Mouse (Mus musculus) cerebellum, adult 8-10 months (tissue): ENCODE results near the gene Mcm7.

Source experiments
- DNase-seq: peaks from one replicate; pipeline ENCODE4 v3.0.0; 2022

Mcm7 gene

DNA sequence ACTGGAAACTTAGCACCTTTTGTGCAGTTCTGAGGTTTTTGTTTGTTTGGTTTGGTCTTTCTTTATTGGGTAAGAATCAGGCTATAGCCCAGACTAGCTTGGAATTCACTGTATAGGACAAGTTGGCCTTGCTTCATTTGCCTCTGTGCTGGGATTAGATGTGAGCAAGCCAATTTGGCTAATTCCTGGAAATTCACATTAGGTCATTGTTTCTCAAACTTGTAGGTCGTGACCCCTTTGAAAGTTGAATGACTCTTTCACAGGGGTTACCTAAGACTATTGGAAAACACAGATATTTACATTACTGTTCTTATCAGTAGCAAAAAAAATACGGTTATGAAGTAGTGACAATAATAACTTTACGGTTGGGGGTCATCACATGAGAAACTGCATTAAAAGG, 17.8 kb downstream of the Mcm7 start:
- DNase-seq = no peak

DNA sequence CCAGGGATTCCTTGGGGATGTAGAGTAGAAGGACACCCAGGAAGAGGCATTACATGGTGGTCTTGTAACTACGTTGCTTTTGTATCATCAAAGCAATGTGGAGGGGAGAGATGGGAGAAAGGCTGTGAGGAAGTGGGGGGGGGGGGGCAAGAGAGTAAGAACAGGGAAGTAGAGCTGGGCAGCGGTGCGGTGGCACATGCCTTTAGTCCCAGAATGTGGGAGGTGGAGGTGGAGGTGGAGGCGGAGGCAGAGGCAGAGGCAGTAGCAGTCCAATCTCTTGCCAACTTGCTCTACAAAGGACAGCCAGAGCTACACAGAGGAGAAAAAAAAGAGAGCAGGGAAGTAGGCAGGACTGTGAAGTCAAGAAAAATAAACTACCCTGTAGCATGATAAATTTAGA, 33.6 kb downstream of the Mcm7 start:
- DNase-seq = no peak

DNA sequence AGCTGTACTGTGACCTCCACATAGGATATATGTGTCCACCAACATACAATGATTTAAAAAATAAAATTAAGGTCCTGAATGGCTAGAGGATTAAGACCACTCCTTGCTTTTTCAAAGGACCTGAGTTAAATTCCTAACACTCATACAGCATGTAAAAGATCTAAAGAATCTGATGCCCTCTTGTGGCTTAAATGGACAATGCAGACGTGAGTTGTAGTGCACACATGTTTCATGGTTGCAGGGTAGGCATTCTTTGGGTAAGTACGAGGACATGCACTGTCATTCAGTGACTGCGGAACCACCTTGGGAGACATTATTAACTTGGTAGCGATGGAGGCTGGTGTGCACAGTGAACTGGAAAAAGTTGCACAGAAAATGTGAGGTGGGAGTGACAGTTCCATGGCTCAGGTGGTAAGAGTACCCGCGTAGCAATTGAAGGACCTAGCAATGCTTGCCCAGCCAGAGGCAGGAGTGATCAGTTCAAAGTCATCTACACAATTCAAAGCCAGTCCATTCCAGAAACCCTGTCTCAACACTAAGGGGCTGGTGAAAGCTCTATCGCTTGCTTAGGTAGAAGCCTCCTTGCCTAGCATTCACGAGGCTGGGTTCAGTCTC, 34.2 kb downstream of the Mcm7 start:
- no peak for DNase-seq

DNA sequence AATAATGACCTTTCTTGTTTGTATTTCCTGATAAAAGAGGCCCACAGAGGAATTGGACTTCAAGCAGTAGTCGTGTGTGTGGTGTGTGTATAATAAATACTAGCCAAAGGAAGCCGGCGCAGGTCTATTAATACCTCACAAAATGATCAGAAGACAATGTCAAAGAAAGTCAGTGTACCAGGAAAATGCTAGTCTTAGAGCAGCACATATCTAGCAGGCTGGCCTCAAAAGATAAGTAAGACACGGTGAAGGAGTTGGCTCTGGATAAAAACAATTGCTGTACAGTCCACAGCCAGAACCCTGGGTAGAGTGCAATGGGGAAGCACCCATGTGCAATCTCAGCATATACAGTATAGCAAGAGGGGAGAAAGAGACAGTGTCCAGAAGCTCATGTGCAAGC, 35.0 kb downstream of the Mcm7 start:
- DNase-seq = no peak

DNA sequence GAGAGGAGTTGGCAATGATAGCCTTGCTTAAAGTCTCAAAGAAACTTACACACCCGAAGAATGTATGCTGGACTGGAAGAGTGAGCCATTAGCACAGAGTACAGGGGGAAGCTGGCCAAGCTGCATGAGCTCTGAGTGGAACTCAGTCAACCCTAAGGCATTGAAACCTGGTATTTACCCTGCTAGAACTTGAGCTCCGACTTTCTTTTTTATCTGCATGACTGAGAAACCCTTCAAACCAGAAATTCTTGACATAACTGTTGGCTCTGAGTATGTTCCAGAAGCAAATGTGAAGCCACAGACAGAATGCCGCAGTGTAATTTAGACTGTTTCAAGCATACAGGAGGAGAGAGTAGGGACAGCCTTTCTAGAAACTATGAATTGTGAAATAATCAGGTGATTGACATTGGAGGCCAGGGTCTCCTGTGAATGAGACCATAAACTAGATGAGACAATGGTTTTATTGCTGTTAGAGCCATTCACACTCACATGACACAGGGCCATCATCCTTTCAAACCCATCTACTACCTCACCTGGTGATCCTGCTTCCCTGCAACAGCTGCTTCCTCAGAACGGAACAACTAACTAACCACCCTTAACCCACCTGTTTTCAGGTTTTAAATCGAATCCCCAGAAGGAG, 39.7 kb downstream of the Mcm7 start:
- DNase-seq = no peak

DNA sequence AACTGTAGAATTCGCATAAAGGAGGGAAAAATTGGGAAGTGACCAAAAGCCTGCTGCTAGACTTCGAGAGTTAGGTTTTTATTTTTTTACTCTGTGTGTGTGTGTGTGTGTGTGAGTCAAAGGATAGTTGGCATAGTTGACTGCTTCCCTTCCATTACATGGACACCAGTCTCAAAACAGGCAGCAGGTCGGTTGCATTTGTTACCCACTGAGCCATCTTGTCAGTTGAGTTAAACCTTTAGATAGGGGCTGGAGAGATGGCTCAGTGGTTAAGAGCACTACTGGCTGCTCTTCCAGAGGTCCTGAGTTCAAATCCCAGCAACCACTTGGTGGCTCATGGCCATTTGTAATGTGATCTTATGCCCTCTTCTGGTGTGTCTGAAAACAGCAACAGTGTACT, 54.2 kb downstream of the Mcm7 start:
- DNase-seq = no peak

DNA sequence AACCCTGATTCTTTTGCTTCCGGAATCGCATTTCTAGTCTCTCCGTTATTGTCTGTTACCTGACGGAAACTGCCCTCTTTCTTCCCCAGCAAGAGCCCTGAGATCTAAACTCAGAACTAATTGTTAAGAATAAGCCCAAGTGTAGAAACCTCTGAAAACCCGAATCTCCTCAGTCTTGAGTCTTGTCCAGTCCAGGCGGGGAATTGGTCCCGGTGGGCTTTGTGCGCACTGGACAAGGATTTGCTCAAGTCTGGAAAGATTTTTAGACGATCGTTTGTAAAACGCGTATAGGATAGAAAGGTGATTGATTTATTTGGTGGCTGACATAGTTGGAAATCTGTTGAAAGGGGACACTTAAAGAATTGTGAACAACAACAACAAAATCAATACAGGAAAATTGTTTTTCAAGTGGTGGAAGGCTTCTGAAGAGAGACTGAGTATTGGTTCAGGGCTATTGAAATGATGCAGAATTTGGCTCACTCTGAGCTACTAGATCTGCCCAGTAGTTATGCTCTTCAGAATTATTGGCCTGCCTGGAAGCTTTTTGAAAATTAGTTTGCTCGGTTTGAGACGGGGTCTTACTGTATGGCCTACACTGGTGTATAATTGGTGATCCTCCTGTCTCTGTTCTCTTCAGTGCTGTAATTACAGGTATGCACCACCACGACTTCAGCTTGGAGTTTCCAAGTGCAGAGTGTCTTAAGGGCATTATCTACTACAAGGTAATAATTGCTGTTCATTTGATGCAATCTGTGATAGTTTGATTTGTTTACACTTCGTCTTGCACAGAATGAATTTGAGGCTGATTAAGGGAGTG, 54.8 kb downstream of the Mcm7 start:
- no peak for DNase-seq

DNA sequence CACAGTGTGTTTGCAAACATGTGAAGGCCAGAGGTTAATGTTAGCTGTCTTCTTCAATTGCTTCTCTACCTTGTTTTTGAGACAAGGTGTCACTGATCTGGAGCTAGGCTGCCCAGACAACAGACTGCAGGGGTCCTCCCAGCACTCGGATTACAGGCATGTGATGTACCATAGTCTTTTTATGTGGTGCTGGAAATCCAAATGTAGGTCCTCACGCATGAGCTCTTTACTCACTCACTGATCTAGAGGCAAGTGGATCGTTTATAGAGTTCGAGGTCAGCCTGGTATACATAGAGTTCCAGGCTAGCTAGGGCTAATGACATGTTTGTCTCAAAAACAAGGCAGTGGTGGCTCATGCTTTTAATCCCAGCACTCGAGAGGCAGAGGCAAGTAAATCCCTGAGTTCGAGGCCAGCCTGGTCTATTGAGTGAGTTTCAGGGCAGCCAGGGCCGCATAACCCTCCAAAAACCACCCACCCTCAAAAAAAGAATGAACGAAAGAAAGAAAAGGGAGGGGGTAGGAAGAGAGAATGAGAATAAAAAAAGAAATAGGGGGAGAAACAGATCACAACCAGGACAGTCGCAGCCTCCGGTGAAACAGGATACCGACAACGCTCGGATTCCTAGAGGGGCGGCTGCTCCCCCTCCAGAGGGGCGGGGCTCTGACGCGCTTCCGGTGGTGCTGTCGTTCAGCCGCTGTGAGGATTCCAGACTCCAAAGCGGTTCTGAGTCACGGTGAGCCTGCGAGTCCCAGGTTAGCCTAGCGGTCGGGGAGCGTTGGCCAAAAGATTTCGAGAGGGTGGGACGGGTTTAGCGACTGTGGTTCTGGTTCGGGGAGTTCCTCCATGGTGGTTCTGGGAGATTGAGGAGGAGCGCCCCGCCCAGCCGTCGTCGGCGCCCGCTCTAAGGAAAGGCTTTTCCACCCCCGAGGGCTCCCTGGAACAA, 55.7 kb downstream of the Mcm7 start, which contains the start of gene Zscan21:
Gene Zscan21, plus strand, starts transcription at position 649 of the 944 bp plus-strand sequence.
- peak; percentile 83 for DNase-seq
